Mouse (Mus musculus) liver, embryonic 15.5 days (tissue): ENCODE data around the gene Gzmf. TPM values are rescaled to one million over a fixed set of nuclear protein-coding genes. Genes with fewer than 3 reads are reported as not detected.
"Not testable (repeated sequence)": the region's sequence is repeated elsewhere in the genome, so short reads cannot be mapped to it uniquely, and the experiment has no call there.

Source experiments
- ATAC-seq: fragments of 200-750 bp; cut with Nextera tagmentation; 2 replicates; pipeline ENCODE4 v1.8.0; 2017; ENCODE audit warnings: moderate number of reproducible peaks, mild to moderate bottlenecking, moderate library complexity; ENCODE audit not compliant: insufficient read depth
- H3K27ac ChIP-seq: fragments of 300-500 bp; sonication (generic); replicated peaks from 2 replicates; pipeline ENCODE4 v1.5.1; 2015; ENCODE audit warnings: mild to moderate bottlenecking, inconsistent platforms
- H3K27me3 ChIP-seq: fragments of 300-500 bp; sonication (generic); 2 replicates; pipeline ENCODE4 v1.6.1; 2015; ENCODE audit warnings: mild to moderate bottlenecking, inconsistent platforms
- H3K36me3 ChIP-seq: fragments of 300-500 bp; sonication (generic); replicated peaks from 2 replicates; pipeline ENCODE4 v1.6.1; 2015; ENCODE audit warnings: moderate library complexity, mild to moderate bottlenecking, inconsistent platforms
- H3K4me1 ChIP-seq: fragments of 300-500 bp; sonication (generic); replicated peaks from 2 replicates; pipeline ENCODE4 v1.6.1; 2015; ENCODE audit warnings: inconsistent platforms
- H3K4me2 ChIP-seq: fragments of 300-500 bp; sonication (generic); 2 replicates; pipeline ENCODE4 v1.6.1; 2015; ENCODE audit warnings: moderate library complexity, mild to moderate bottlenecking, inconsistent platforms
- H3K4me3 ChIP-seq: fragments of 300-500 bp; sonication (generic); replicated peaks from 2 replicates; pipeline ENCODE4 v1.5.1; 2015; ENCODE audit warnings: mild to moderate bottlenecking, inconsistent platforms
- H3K9ac ChIP-seq: fragments of 300-500 bp; sonication (generic); 2 replicates; pipeline ENCODE4 v1.6.1; 2015; ENCODE audit warnings: moderate library complexity, mild to moderate bottlenecking, inconsistent platforms
- H3K9me3 ChIP-seq: fragments of 300-500 bp; sonication (generic); replicated peaks from 2 replicates; pipeline ENCODE4 v1.6.1; 2016; ENCODE audit warnings: inconsistent platforms
- WGBS: fragments of 180-500 bp; shearing (Covaris S2); methylation state at CpG from one replicate; pipeline ENCODE4 v1.1.7; 2015; ENCODE audit warnings: mixed read lengths; ENCODE audit not compliant: insufficient replicate concordance; 5-methylcytosine and 5-hydroxymethylcytosine counted together
- polyA plus RNA-seq: library from polyadenylated mRNA; unstranded; fragments of >200 nt; fragmentation: Nextera tagmentation; extraction: Ambion mirVana; gene quantifications from 2 replicates; pipeline ENCODE4 v1.2.1, GENCODE M21; 2015

Gzmf gene
- polyA plus RNA-seq = not detected in 2 replicates

GRCm38 (mm10) chr14:56211317-56211716, at the start of gene Gzmf:
Gene Gzmf, minus strand, starts transcription at chr14:56211417.
- no peaks in the 10 kb centered on the region for H3K27me3 ChIP-seq
- no peaks in the 10 kb centered on the region for H3K4me1 ChIP-seq
- no peaks in the 10 kb centered on the region for H3K36me3 ChIP-seq
- WGBS = 74% methylated on average over 4 of the region's 4 CpGs
- no peak within 1 kb of the TSS for H3K9ac ChIP-seq
- no peak within 1 kb of the TSS for H3K4me3 ChIP-seq
- no peak within 1 kb of the TSS for H3K27ac ChIP-seq
- H3K4me2 ChIP-seq = no peak within 1 kb of the TSS
- ATAC-seq = no peak
- H3K9me3 ChIP-seq = no peaks in the 10 kb centered on the region

- H3K36me3 ChIP-seq = no peaks in the 10 kb centered on the region
- H3K4me3 ChIP-seq = no peak overlapping the region
- H3K27ac ChIP-seq = no peak overlapping the region
- H3K9me3 ChIP-seq = no peaks in the 10 kb centered on the region
- H3K27me3 ChIP-seq = no peaks in the 10 kb centered on the region
- no peak for ATAC-seq
- no peak overlapping the region for H3K4me2 ChIP-seq
- no peak overlapping the region for H3K9ac ChIP-seq
- H3K4me1 ChIP-seq = no peaks in the 10 kb centered on the region
Observed at GRCm38 (mm10) chr14:56240409-56240808, 29.2 kb upstream of the Gzmf start.

- no peaks in the 10 kb centered on the region for H3K27me3 ChIP-seq
- H3K4me1 ChIP-seq = no peaks in the 10 kb centered on the region
- H3K27ac ChIP-seq = no peak within 1 kb of the TSS
- no peak within 1 kb of the TSS for H3K4me3 ChIP-seq
- ATAC-seq = no peak
- H3K36me3 ChIP-seq = no peaks in the 10 kb centered on the region
- no peaks in the 10 kb centered on the region for H3K9me3 ChIP-seq
- H3K9ac ChIP-seq = no peak within 1 kb of the TSS
- 20% methylated on average over 2 of the region's 2 CpGs for WGBS
- no peak within 1 kb of the TSS for H3K4me2 ChIP-seq
Observed at GRCm38 (mm10) chr14:56234556-56234955, 23.3 kb upstream of the Gzmf start, which contains the start of gene Gzmc. Gene Gzmc, minus strand, starts transcription at chr14:56234656.

DNA sequence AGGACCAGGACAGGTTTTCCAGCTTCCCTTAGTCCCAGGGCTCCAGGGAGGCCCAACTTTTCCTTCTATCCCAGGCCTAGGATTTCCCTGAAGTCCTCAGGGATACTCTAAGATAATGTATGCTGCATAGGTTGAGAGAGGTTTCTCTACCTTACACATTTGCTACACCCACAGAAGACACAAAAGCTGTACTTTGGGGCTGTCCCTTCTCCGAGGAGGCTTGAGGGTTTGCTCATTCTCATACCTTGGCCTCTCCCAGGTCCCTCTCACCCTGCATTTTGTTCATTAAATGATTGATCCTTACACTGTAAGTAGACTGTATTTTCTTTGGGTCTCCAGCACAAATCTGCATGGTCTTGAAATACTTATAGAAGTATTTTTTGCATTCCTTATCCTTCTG, 5.6 kb downstream of the Gzmf start:
- Histone ChIP-seq H3K4me2 (no peak overlapping the region), H3K27me3 (no peaks in the 10 kb centered on the region), H3K9me3 (no peaks in the 10 kb centered on the region), H3K4me3 (no peak overlapping the region), H3K27ac (no peak overlapping the region), H3K9ac (no peak overlapping the region), H3K4me1 (no peaks in the 10 kb centered on the region), H3K36me3 (no peaks in the 10 kb centered on the region)
- no peak for ATAC-seq
- WGBS = 42% methylated on average over 1 of the region's 1 CpGs

- WGBS = 18% methylated on average over 5 of the region's 5 CpGs
- not testable (repeated sequence) for H3K9me3 ChIP-seq, H3K36me3 ChIP-seq, H3K9ac ChIP-seq, H3K27me3 ChIP-seq, H3K4me2 ChIP-seq, H3K4me1 ChIP-seq, ATAC-seq, H3K4me3 ChIP-seq, H3K27ac ChIP-seq
Observed at GRCm38 (mm10) chr14:56205021-56205420, 6.2 kb downstream of the Gzmf start.

GRCm38 (mm10) chr14:56203975-56204374, 7.2 kb downstream of the Gzmf start:
- no peak for ATAC-seq
- Histone ChIP-seq H3K27me3 (no peaks in the 10 kb centered on the region), H3K4me2 (no peak overlapping the region), H3K9me3 (no peaks in the 10 kb centered on the region), H3K4me3 (no peak overlapping the region), H3K4me1 (no peaks in the 10 kb centered on the region), H3K9ac (no peak overlapping the region), H3K36me3 (no peaks in the 10 kb centered on the region), H3K27ac (no peak overlapping the region)
- 8% methylated on average over 2 of the region's 2 CpGs for WGBS

DNA sequence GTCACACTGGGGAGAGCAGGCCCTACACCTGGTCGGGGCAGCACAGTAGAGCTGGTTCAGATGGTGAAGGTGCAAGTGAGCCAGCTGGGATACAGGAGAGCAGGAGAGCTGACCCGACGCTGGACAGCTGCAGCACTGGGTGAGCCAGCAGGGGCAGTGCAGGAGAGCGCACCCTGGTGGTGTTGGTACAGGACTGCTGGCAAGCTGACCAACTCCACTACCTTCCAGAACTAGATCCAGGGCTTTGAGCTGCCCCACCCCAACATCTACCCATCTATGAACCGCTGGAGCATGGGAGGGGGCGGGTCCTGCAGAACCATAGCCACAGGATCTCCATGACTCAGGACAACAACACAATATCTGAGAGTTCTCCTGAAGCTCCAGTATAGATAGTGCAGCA, 24.3 kb downstream of the Gzmf start:
- Histone ChIP-seq H3K9me3 (no peaks in the 10 kb centered on the region), H3K4me3 (no peak overlapping the region), H3K4me1 (no peaks in the 10 kb centered on the region), H3K27ac (no peak overlapping the region), H3K36me3 (no peaks in the 10 kb centered on the region), H3K27me3 (no peaks in the 10 kb centered on the region), H3K9ac (no peak overlapping the region), H3K4me2 (no peak overlapping the region)
- WGBS = 39% methylated on average over 6 of the region's 6 CpGs
- no peak for ATAC-seq

GRCm38 (mm10) chr14:56186521-56186920, 24.7 kb downstream of the Gzmf start:
- H3K4me2 ChIP-seq = no peak overlapping the region
- no peaks in the 10 kb centered on the region for H3K27me3 ChIP-seq
- 56% methylated on average over 5 of the region's 5 CpGs for WGBS

DNA sequence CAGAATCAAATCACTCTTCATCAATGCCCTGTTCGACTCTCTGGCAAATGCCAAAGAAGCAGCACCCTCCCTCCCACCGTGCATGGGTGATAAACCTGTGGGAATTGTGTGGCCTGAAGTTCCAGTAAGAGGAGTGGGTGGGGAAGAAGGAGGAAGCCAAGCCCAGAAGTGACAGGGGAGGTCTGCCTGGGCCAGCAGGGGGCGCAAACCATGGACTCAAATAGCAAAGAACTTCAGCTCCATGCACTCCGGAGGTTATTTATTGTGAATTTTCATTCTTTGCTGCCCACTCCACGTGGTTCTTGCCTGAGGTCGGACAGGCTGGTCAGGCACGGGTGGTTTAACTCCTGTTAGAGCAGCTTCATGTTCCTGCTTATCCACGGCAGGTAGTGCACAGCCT, 33.6 kb downstream of the Gzmf start:
- H3K4me3 ChIP-seq, H3K36me3 ChIP-seq, H3K4me2 ChIP-seq, H3K4me1 ChIP-seq, H3K9ac ChIP-seq, ATAC-seq, H3K27ac ChIP-seq, H3K9me3 ChIP-seq, H3K27me3 ChIP-seq: not testable (repeated sequence)
- 19% methylated on average over 8 of the region's 8 CpGs for WGBS

More at GRCm38 (mm10) chr14:56186521-56186920, 24.7 kb downstream of the Gzmf start:
- no peak for ATAC-seq
- Histone ChIP-seq H3K9me3 (no peaks in the 10 kb centered on the region), H3K4me3 (no peak overlapping the region), H3K4me1 (no peaks in the 10 kb centered on the region), H3K36me3 (no peaks in the 10 kb centered on the region), H3K9ac (no peak overlapping the region), H3K27ac (no peak overlapping the region)

DNA sequence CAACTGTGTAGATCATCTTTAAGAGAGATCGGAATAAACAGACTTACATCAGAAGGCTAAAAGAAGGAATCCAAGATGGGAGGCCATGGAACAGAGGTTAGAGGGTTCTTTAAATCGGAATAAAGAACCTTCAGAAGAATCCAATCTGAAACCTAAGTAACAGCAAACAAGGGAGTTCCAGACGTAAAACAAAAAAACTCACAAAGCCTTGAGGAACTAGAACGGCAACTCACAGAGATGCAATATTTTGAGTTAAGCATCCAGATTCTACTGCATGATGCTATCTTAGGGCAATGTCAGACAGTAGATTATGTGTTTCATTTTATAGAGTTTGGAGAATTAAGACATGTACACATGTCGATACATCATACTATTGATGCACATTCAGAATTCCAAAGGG, 36.7 kb downstream of the Gzmf start, which contains the start of gene Gzmn:
TSS of gene Gzmn (minus strand) at position 101 of the 400 bp plus-strand sequence.
- WGBS = 70% methylated on average over 5 of the region's 5 CpGs
- Histone ChIP-seq H3K4me1 (no peaks in the 10 kb centered on the region), H3K4me2 (no peak within 1 kb of the TSS), H3K36me3 (no peaks in the 10 kb centered on the region), H3K27ac (no peak within 1 kb of the TSS), H3K9ac (no peak within 1 kb of the TSS), H3K9me3 (no peaks in the 10 kb centered on the region), H3K27me3 (no peaks in the 10 kb centered on the region), H3K4me3 (no peak within 1 kb of the TSS)
- no peak for ATAC-seq

- Histone ChIP-seq H3K4me1 (no peaks in the 10 kb centered on the region), H3K27ac (no peak overlapping the region), H3K27me3 (no peaks in the 10 kb centered on the region), H3K36me3 (no peaks in the 10 kb centered on the region), H3K4me2 (no peak overlapping the region), H3K9ac (no peak overlapping the region), H3K4me3 (no peak overlapping the region), H3K9me3 (no peaks in the 10 kb centered on the region)
- 73% methylated on average over 6 of the region's 6 CpGs for WGBS
- no peak for ATAC-seq
Observed at GRCm38 (mm10) chr14:56173396-56173795, 37.8 kb downstream of the Gzmf start.

- Histone ChIP-seq H3K9me3 (no peaks in the 10 kb centered on the region), H3K27me3 (no peaks in the 10 kb centered on the region), H3K9ac (no peak overlapping the region), H3K36me3 (no peaks in the 10 kb centered on the region), H3K4me2 (no peak overlapping the region), H3K4me3 (no peak overlapping the region), H3K27ac (no peak overlapping the region), H3K4me1 (no peaks in the 10 kb centered on the region)
- 74% methylated on average over 5 of the region's 5 CpGs for WGBS
- no peak for ATAC-seq
Observed at GRCm38 (mm10) chr14:56172744-56173143, 38.5 kb downstream of the Gzmf start.
